Mouse (Mus musculus) embryonic facial prominence, embryonic 13.5 days (tissue): Measurements from ENCODE around the gene Il17rb. TPM values are rescaled to one million over a fixed set of nuclear protein-coding genes. Genes with fewer than 3 reads are reported as not detected.
A peak's percentile ranks its signal among the peaks of the same experiment; 100 is the strongest.

Experiments
- ATAC-seq: fragments of 200-750 bp; cut with Nextera tagmentation; 2 replicates; pipeline ENCODE4 v1.8.0; 2017; ENCODE audit warnings: low read depth; ENCODE audit not compliant: insufficient number of reproducible peaks, insufficient read depth, low FRiP score, low TSS enrichment
- H3K27ac ChIP-seq: fragments of 300-500 bp; sonication (generic); 2 replicates; pipeline ENCODE4 v1.5.1; 2015; ENCODE audit warnings: moderate library complexity, mild to moderate bottlenecking, inconsistent platforms
- H3K27me3 ChIP-seq: fragments of 300-500 bp; sonication (generic); 2 replicates; pipeline ENCODE4 v1.6.1; 2015; ENCODE audit warnings: mild to moderate bottlenecking, inconsistent platforms
- H3K36me3 ChIP-seq: fragments of 300-500 bp; sonication (generic); 2 replicates; pipeline ENCODE4 v1.6.1; 2015; ENCODE audit warnings: mild to moderate bottlenecking, inconsistent platforms
- H3K4me1 ChIP-seq: fragments of 300-500 bp; sonication (generic); 2 replicates; pipeline ENCODE4 v1.6.1; 2015; ENCODE audit warnings: inconsistent platforms
- H3K4me2 ChIP-seq: fragments of 300-500 bp; sonication (generic); 2 replicates; pipeline ENCODE4 v1.6.1; 2015; ENCODE audit warnings: moderate library complexity, mild to moderate bottlenecking, inconsistent platforms
- H3K4me3 ChIP-seq: fragments of 300-500 bp; sonication (generic); 2 replicates; pipeline ENCODE4 v1.5.1; 2015; ENCODE audit warnings: mild to moderate bottlenecking, inconsistent platforms
- H3K9ac ChIP-seq: fragments of 300-500 bp; sonication (generic); 2 replicates; pipeline ENCODE4 v1.6.1; 2015; ENCODE audit warnings: mild to moderate bottlenecking, inconsistent platforms
- H3K9me3 ChIP-seq: fragments of 300-500 bp; sonication (generic); 2 replicates; pipeline ENCODE4 v1.6.1; 2016; ENCODE audit warnings: inconsistent platforms
- WGBS: fragments of 180-500 bp; shearing (Covaris S2); methylation state at CpG from one replicate; pipeline ENCODE4 v1.1.7; 2015; ENCODE audit warnings: mixed read lengths; 5-methylcytosine and 5-hydroxymethylcytosine counted together
- polyA plus RNA-seq: library from polyadenylated mRNA; unstranded; fragments of >200 nt; fragmentation: Nextera tagmentation; extraction: Ambion mirVana; gene quantifications from 2 replicates; pipeline ENCODE4 v1.2.1, GENCODE M21; 2015

Gene Il17rb
- polyA plus RNA-seq, 1 experiment from 2014 or later = 1.3 TPM

GRCm38 (mm10) chr14:29986096-29986495, 22.6 kb downstream of the Il17rb start:
- H3K4me3 ChIP-seq = no peak overlapping the region
- no peaks in the 10 kb centered on the region for H3K27me3 ChIP-seq
- WGBS = 93% methylated on average over 4 of the region's 4 CpGs
- no peak overlapping the region for H3K9ac ChIP-seq
- H3K4me2 ChIP-seq = no peak overlapping the region
- no peak overlapping the region for H3K27ac ChIP-seq
- no peak for ATAC-seq
- no peaks in the 10 kb centered on the region for H3K9me3 ChIP-seq
- peaks cover 100% of the 10 kb centered on the region for H3K36me3 ChIP-seq
- no peaks in the 10 kb centered on the region for H3K4me1 ChIP-seq

- Histone ChIP-seq H3K4me1 (peaks cover 10% of the 10 kb centered on the region), H3K9me3 (peaks cover 6% of the 10 kb centered on the region; the same call in 1 of the 2 replicates), H3K36me3 (peaks cover 62% of the 10 kb centered on the region), H3K4me2 (no peak overlapping the region), H3K9ac (no peak overlapping the region), H3K4me3 (no peak overlapping the region), H3K27ac (no peak overlapping the region), H3K27me3 (no peaks in the 10 kb centered on the region)
- ATAC-seq = no peak
- 94% methylated on average over 10 of the region's 10 CpGs for WGBS
These were observed 28.1 kb downstream of the Il17rb start for GRCm38 (mm10) chr14:29980447-29981205.

DNA sequence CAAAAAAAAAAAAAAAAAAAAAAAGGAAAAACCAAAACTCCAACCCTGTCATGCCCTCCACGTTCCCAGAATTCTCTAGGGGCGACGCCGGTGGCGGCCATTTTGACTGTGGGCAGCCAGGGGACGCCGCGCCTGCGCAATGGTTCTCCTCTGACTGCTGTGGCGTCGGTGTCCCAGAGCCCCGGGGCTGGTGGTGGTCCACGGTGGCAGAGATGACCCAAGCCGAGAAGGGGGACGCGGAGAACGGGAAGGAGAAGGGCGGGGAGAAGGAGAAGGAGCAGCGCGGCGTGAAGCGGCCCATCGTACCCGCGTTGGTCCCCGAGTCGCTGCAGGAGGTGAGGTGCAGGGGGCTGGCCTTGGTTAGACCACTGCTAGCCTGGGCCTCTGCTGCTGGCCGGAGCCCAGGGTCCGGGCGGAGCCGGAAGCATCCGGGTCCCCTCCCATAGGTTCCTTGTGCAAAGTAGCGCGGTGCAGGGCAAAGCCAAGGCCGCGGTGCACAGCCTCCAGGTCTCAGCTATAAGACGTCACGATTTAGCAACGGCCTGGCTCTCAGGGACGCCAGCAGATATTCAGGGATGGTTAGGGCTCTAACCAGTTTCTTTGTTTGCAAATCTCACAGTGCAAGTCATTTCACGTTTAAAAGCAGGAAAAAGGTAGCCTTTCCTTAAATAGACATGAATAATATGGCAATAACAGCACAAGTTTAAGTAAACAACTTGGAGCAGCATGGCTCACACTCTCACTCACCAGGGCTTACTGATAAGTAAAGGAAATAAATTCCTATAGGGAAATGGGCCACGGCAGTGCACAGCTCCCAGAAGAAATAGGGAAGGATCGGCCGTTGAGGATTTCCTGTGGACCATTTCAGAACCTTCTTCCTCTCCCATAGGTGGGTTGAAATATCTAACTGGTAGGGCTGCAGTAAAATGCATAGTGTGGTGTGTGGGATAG, 30.2 kb downstream of the Il17rb start, which contains the start of gene Actr8:
TSS of gene Actr8 (plus strand) at position 84 of the 951 bp plus-strand sequence.
- WGBS = 2% methylated on average over 44 of the region's 44 CpGs
- H3K4me2 ChIP-seq = peak within 1 kb of the TSS; percentile 75
- peak within 1 kb of the TSS; percentile 91 for H3K4me3 ChIP-seq
- H3K9me3 ChIP-seq = peaks cover 6% of the 10 kb centered on the region; the same call in 1 of the 2 replicates
- ATAC-seq = peak; percentile 88
- H3K27me3 ChIP-seq = no peaks in the 10 kb centered on the region
- H3K27ac ChIP-seq = peak within 1 kb of the TSS; percentile 92
- H3K36me3 ChIP-seq = peaks cover 57% of the 10 kb centered on the region
- H3K4me1 ChIP-seq = peaks cover 10% of the 10 kb centered on the region
- H3K9ac ChIP-seq = peak within 1 kb of the TSS; percentile 96

GRCm38 (mm10) chr14:29976927-29977326, 31.8 kb downstream of the Il17rb start:
- no peak overlapping the region for H3K4me2 ChIP-seq
- H3K4me3 ChIP-seq = no peak overlapping the region
- H3K27ac ChIP-seq = no peak overlapping the region
- no peaks in the 10 kb centered on the region for H3K27me3 ChIP-seq
- peaks cover 10% of the 10 kb centered on the region for H3K4me1 ChIP-seq
- ATAC-seq = no peak
- 95% methylated on average over 6 of the region's 6 CpGs for WGBS
- H3K9ac ChIP-seq = no peak overlapping the region
- peaks cover 6% of the 10 kb centered on the region; the same call in 1 of the 2 replicates for H3K9me3 ChIP-seq
- H3K36me3 ChIP-seq = peaks cover 56% of the 10 kb centered on the region

DNA sequence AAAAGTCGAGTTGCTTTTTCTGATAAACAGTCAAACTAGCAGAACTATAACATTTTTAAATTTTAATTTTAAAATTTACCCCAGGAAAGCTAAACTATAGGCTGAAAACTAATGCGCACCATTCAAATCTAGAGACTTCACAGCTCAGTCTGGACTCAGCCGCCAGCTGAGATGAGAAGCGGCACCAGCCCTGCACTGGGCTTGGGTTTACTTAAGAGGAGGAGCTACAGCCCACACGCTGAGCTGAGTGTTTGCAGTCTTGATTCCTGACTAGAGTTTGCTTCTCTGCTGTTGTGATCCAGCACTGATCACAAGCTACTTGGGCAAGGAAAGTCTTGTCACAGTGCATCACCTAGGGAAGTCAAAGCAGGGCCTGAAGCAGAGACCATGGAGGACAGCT, 36.7 kb downstream of the Il17rb start:
- Histone ChIP-seq H3K36me3 (peaks cover 57% of the 10 kb centered on the region), H3K9ac (no peak overlapping the region)

DNA sequence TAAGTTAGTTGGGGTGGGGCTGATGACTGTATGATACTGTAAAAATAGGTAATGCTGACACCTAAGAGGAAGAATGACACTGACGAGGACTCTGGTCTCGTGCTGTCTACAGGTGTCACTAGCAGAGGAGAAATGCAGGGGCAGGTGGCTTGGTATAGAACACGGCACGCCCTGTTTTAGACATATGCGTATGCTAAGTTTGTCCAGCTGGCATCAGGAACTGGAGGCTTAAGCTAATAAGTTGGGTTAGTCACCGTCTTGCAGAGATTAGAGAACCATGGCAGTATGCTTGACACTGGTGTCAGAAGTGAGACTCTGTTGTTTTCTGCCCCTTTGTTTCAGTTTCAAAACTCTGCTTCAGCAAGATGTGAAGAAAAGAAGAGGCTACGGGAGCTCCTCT, 37.2 kb downstream of the Il17rb start:
- Histone ChIP-seq H3K9me3 (no peaks in the 10 kb centered on the region), H3K36me3 (peaks cover 57% of the 10 kb centered on the region), H3K27me3 (no peaks in the 10 kb centered on the region), H3K27ac (no peak overlapping the region), H3K9ac (no peak overlapping the region), H3K4me1 (peaks cover 25% of the 10 kb centered on the region), H3K4me2 (no peak overlapping the region), H3K4me3 (no peak overlapping the region)
- no peak for ATAC-seq
- 92% methylated on average over 7 of the region's 7 CpGs for WGBS

More for the DNA sequence above, 36.7 kb downstream of the Il17rb start:
- Histone ChIP-seq H3K27me3 (no peaks in the 10 kb centered on the region), H3K27ac (no peak overlapping the region), H3K9me3 (no peaks in the 10 kb centered on the region), H3K4me3 (no peak overlapping the region), H3K4me2 (no peak overlapping the region), H3K4me1 (peaks cover 25% of the 10 kb centered on the region)
- ATAC-seq = no peak
- 89% methylated on average over 5 of the region's 5 CpGs for WGBS

DNA sequence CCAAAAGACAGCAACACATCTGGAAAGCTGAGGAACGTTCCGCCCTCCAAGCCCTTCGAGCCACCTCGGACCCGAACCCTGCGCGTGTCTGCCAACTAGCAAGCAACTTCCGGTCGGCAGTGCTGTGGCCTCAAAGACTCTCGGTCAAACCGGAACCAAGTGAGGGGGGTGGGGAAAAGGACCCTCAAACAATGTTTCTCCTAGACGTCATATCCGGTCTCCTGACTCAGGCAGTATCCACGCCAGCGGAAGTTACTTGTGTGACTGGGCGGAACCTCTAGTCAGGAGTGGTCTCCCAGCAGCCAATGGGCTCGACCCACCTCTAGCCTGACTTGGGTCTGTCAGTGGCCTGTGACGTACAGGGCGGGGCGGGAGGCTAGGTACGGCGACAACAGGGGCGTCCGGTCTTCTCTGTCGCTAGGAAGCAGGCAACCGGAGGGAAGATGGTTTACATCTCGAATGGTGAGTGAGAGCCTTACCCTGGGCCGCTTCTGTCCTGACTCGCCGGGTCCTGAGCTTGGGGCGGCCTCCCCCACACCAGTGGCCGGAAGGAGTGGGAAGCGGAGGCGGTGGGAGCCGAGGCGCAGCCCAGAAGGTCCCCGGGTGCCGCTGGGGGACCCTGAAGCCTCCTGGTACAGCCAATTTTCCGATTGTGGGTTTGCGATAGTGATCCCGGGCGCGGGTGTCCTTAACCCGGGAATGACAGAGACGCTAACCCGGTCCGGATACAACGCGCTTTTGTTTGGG, 40.4 kb downstream of the Il17rb start, which contains the start of gene Selenok:
TSS of gene Selenok (plus strand) at position 234 of the 747 bp plus-strand sequence.
- peak within 1 kb of the TSS; percentile 93 for H3K4me3 ChIP-seq
- WGBS = under 1% methylated on average over 49 of the region's 49 CpGs

GRCm38 (mm10) chr14:29967611-29968010, 41.1 kb downstream of the Il17rb start:
- H3K27ac ChIP-seq = peak overlapping the region; percentile 75
- WGBS = 62% methylated on average over 7 of the region's 7 CpGs

More for the DNA sequence above, 40.4 kb downstream of the Il17rb start, which contains the start of gene Selenok:
- Histone ChIP-seq H3K27ac (peak within 1 kb of the TSS; percentile 84), H3K27me3 (no peaks in the 10 kb centered on the region), H3K36me3 (peaks cover 34% of the 10 kb centered on the region), H3K4me2 (peak within 1 kb of the TSS; percentile 76), H3K9ac (peak within 1 kb of the TSS; percentile 91), H3K9me3 (no peaks in the 10 kb centered on the region), H3K4me1 (peaks cover 25% of the 10 kb centered on the region)
- ATAC-seq = peak; percentile 100

GRCm38 (mm10) chr14:29957393-29957792, 51.3 kb downstream of the Il17rb start:
- Histone ChIP-seq H3K36me3 (no peaks in the 10 kb centered on the region), H3K9me3 (0 out of 2 replicates have a peak, but pooled peaks cover 1% of the 10 kb centered on the region), H3K4me1 (no peaks in the 10 kb centered on the region), H3K27me3 (no peaks in the 10 kb centered on the region), H3K9ac (no peak overlapping the region), H3K4me2 (no peak overlapping the region), H3K27ac (no peak overlapping the region), H3K4me3 (no peak overlapping the region)
- ATAC-seq = no peak

More at GRCm38 (mm10) chr14:29967611-29968010, 41.1 kb downstream of the Il17rb start:
- H3K9me3 ChIP-seq = 0 out of 2 replicates have a peak, but pooled peaks cover 2% of the 10 kb centered on the region
- H3K4me3 ChIP-seq = peak overlapping the region; percentile 93
- ATAC-seq = no peak
- H3K36me3 ChIP-seq = peaks cover 28% of the 10 kb centered on the region
- peak overlapping the region; percentile 68 for H3K9ac ChIP-seq
- peaks cover 25% of the 10 kb centered on the region for H3K4me1 ChIP-seq
- H3K4me2 ChIP-seq = peak overlapping the region; percentile 76
- H3K27me3 ChIP-seq = no peaks in the 10 kb centered on the region

- Histone ChIP-seq H3K9me3 (no peaks in the 10 kb centered on the region), H3K4me2 (no peak overlapping the region), H3K4me1 (no peaks in the 10 kb centered on the region), H3K36me3 (no peaks in the 10 kb centered on the region), H3K9ac (no peak overlapping the region), H3K4me3 (no peak overlapping the region), H3K27me3 (no peaks in the 10 kb centered on the region), H3K27ac (no peak overlapping the region)
- no peak for ATAC-seq
- WGBS = 81% methylated on average over 4 of the region's 4 CpGs
These were observed 57.9 kb downstream of the Il17rb start for GRCm38 (mm10) chr14:29950805-29951204.
